Mouse (Mus musculus) spleen, adult 2 months (tissue): ENCODE data around the gene Tmx2.

ENCODE experiments used
- CTCF ChIP-seq: fragments of 200-500 bp; IDR thresholded peaks from 2 replicates; pipeline ENCODE4 v1.5.1; 2011; ENCODE audit warnings: mild to moderate bottlenecking, inconsistent platforms; ENCODE audit not compliant: insufficient read depth, insufficient read length, insufficient replicate concordance; ENCODE audit errors: extremely low read depth
- POLR2A ChIP-seq: fragments of 200-500 bp; IDR thresholded peaks from 2 replicates; pipeline ENCODE4 v1.6.1; 2011; ENCODE audit warnings: low read depth, low read length, inconsistent platforms

GRCm38 (mm10) chr2:84646138-84646537 is 32.8 kb downstream of the Tmx2 start:
- no peak for TF ChIP-seq POLR2A
- TF ChIP-seq CTCF: no peak
